Mouse (Mus musculus) embryonic facial prominence, embryonic 13.5 days (tissue): ENCODE results near the gene Ppp1r27. TPM values are rescaled to one million over a fixed set of nuclear protein-coding genes. Genes with fewer than 3 reads are reported as not detected.

ENCODE experiments used
- ATAC-seq: fragments of 200-750 bp; cut with Nextera tagmentation; 2 replicates; pipeline ENCODE4 v1.8.0; 2017; ENCODE audit warnings: low read depth; ENCODE audit not compliant: insufficient number of reproducible peaks, insufficient read depth, low FRiP score, low TSS enrichment
- H3K27ac ChIP-seq: fragments of 300-500 bp; sonication (generic); 2 replicates; pipeline ENCODE4 v1.5.1; 2015; ENCODE audit warnings: moderate library complexity, mild to moderate bottlenecking, inconsistent platforms
- H3K27me3 ChIP-seq: fragments of 300-500 bp; sonication (generic); 2 replicates; pipeline ENCODE4 v1.6.1; 2015; ENCODE audit warnings: mild to moderate bottlenecking, inconsistent platforms
- H3K36me3 ChIP-seq: fragments of 300-500 bp; sonication (generic); 2 replicates; pipeline ENCODE4 v1.6.1; 2015; ENCODE audit warnings: mild to moderate bottlenecking, inconsistent platforms
- H3K4me1 ChIP-seq: fragments of 300-500 bp; sonication (generic); 2 replicates; pipeline ENCODE4 v1.6.1; 2015; ENCODE audit warnings: inconsistent platforms
- H3K4me2 ChIP-seq: fragments of 300-500 bp; sonication (generic); 2 replicates; pipeline ENCODE4 v1.6.1; 2015; ENCODE audit warnings: moderate library complexity, mild to moderate bottlenecking, inconsistent platforms
- H3K4me3 ChIP-seq: fragments of 300-500 bp; sonication (generic); 2 replicates; pipeline ENCODE4 v1.5.1; 2015; ENCODE audit warnings: mild to moderate bottlenecking, inconsistent platforms
- H3K9ac ChIP-seq: fragments of 300-500 bp; sonication (generic); 2 replicates; pipeline ENCODE4 v1.6.1; 2015; ENCODE audit warnings: mild to moderate bottlenecking, inconsistent platforms
- H3K9me3 ChIP-seq: fragments of 300-500 bp; sonication (generic); 2 replicates; pipeline ENCODE4 v1.6.1; 2016; ENCODE audit warnings: inconsistent platforms
- WGBS: fragments of 180-500 bp; shearing (Covaris S2); methylation state at CpG from one replicate; pipeline ENCODE4 v1.1.7; 2015; ENCODE audit warnings: mixed read lengths; 5-methylcytosine and 5-hydroxymethylcytosine counted together
- polyA plus RNA-seq: library from polyadenylated mRNA; unstranded; fragments of >200 nt; fragmentation: Nextera tagmentation; extraction: Ambion mirVana; gene quantifications from 2 replicates; pipeline ENCODE4 v1.2.1, GENCODE M21; 2015

Ppp1r27 gene
- polyA plus RNA-seq, 1 experiment from 2014 or later: not detected

GRCm38 (mm10) chr11:120580871-120581331 lies 30.0 kb upstream of the Ppp1r27 start:
- WGBS: under 1% methylated on average over 44 of the region's 44 CpGs
- H3K9ac ChIP-seq: peak overlapping the region; percentile 95
- H3K4me2 ChIP-seq: peak overlapping the region; percentile 98
- H3K4me3 ChIP-seq: peak overlapping the region; percentile 87
- ATAC-seq: no peak
- H3K27ac ChIP-seq: peak overlapping the region; percentile 92
- peaks cover 62% of the 10 kb centered on the region for H3K36me3 ChIP-seq
- H3K9me3 ChIP-seq: peaks cover 4% of the 10 kb centered on the region; the same call in 1 of the 2 replicates
- H3K4me1 ChIP-seq: peaks cover 28% of the 10 kb centered on the region
- H3K27me3 ChIP-seq: no peaks in the 10 kb centered on the region

DNA sequence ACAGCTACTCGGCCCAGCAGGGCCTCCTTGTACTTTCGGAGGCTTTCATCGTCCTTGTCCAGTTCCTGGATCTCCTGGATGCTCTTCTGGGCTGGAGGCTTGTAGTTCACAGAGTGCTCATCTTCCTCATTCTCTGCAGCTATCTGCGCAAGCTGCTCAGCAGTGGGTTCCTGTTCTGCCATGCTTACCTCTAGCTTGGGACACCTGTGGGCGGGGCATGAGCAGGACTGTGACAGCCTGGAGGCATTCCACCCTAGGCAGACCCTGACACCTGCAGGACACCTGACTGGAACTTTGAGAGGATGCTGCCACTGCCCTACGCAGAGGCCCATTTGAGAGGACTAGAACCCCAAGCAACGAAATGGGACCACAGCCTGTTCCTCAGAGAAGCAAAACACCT lies 29.3 kb upstream of the Ppp1r27 start:
- no peak for ATAC-seq

GRCm38 (mm10) chr11:120579316-120580107 lies 28.6 kb upstream of the Ppp1r27 start:
- ATAC-seq: no peak

More for the DNA sequence above, 29.3 kb upstream of the Ppp1r27 start:
- peak overlapping the region; percentile 95 for H3K9ac ChIP-seq
- WGBS: 52% methylated on average over 7 of the region's 7 CpGs
- peak overlapping the region; percentile 87 for H3K4me3 ChIP-seq
- peak overlapping the region; percentile 98 for H3K4me2 ChIP-seq
- no peaks in the 10 kb centered on the region for H3K27me3 ChIP-seq
- peaks cover 4% of the 10 kb centered on the region; the same call in 1 of the 2 replicates for H3K9me3 ChIP-seq
- peak overlapping the region; percentile 92 for H3K27ac ChIP-seq
- peaks cover 55% of the 10 kb centered on the region for H3K36me3 ChIP-seq
- peaks cover 28% of the 10 kb centered on the region for H3K4me1 ChIP-seq

DNA sequence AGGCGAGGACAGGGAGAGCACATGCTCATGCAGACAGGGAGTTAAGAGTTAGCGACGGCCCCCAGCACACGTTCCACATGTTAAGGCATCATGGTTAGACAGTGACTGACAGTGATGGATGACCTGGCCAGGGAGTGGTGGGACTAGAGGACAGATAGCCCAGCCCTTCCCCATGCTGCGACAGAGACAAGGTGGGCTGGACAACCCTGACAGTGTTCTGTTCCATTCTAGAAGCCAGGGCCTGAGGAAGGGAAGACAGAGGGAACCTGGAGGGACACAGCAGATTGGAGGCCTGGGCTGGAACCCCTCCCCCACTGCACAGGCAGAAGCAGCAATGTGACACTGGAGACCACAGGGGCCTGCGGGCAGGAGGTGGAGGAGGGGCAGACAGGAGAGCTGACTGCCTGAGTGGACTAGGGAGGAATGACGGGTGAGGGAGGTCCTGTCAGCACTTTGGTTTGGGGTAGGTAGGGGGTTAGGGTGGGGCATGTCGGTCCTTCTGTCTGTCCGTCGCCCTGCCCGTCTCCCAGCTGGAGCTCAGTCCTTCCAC lies 27.8 kb upstream of the Ppp1r27 start:
- 74% methylated on average over 11 of the region's 11 CpGs for WGBS
- 0 out of 2 replicates have a peak overlapping the region, but pooled peaks have one; percentile 33 for H3K27ac ChIP-seq
- H3K4me3 ChIP-seq: no peak overlapping the region
- ATAC-seq: no peak
- peaks cover 36% of the 10 kb centered on the region for H3K4me1 ChIP-seq
- peaks cover under 1% of the 10 kb centered on the region; the same call in 1 of the 2 replicates for H3K9me3 ChIP-seq
- no peak overlapping the region for H3K4me2 ChIP-seq
- peak overlapping the region; percentile 95; the same call in 1 of the 2 replicates for H3K9ac ChIP-seq
- H3K36me3 ChIP-seq: peaks cover 42% of the 10 kb centered on the region
- no peaks in the 10 kb centered on the region for H3K27me3 ChIP-seq

More at GRCm38 (mm10) chr11:120579316-120580107, 28.6 kb upstream of the Ppp1r27 start:
- Histone ChIP-seq H3K36me3 (peaks cover 50% of the 10 kb centered on the region), H3K4me3 (peak overlapping the region; percentile 87), H3K4me2 (peak overlapping the region; percentile 98), H3K4me1 (peaks cover 31% of the 10 kb centered on the region), H3K9ac (peak overlapping the region; percentile 95), H3K27me3 (no peaks in the 10 kb centered on the region), H3K27ac (peak overlapping the region; percentile 92), H3K9me3 (peaks cover 4% of the 10 kb centered on the region; the same call in 1 of the 2 replicates)
- WGBS: 58% methylated on average over 15 of the region's 15 CpGs

- H3K36me3 ChIP-seq: peaks cover 39% of the 10 kb centered on the region
- H3K27ac ChIP-seq: 0 out of 2 replicates have a peak overlapping the region, but pooled peaks have one; percentile 33
- H3K27me3 ChIP-seq: no peaks in the 10 kb centered on the region
- peaks cover 36% of the 10 kb centered on the region for H3K4me1 ChIP-seq
- WGBS: 84% methylated on average over 10 of the region's 10 CpGs
- H3K4me2 ChIP-seq: no peak overlapping the region
- H3K4me3 ChIP-seq: no peak overlapping the region
- 0 out of 2 replicates have a peak overlapping the region, but pooled peaks have one; percentile 32 for H3K9ac ChIP-seq
- no peaks in the 10 kb centered on the region for H3K9me3 ChIP-seq
- ATAC-seq: no peak
Measured at GRCm38 (mm10) chr11:120578024-120578693, 27.2 kb upstream of the Ppp1r27 start.

DNA sequence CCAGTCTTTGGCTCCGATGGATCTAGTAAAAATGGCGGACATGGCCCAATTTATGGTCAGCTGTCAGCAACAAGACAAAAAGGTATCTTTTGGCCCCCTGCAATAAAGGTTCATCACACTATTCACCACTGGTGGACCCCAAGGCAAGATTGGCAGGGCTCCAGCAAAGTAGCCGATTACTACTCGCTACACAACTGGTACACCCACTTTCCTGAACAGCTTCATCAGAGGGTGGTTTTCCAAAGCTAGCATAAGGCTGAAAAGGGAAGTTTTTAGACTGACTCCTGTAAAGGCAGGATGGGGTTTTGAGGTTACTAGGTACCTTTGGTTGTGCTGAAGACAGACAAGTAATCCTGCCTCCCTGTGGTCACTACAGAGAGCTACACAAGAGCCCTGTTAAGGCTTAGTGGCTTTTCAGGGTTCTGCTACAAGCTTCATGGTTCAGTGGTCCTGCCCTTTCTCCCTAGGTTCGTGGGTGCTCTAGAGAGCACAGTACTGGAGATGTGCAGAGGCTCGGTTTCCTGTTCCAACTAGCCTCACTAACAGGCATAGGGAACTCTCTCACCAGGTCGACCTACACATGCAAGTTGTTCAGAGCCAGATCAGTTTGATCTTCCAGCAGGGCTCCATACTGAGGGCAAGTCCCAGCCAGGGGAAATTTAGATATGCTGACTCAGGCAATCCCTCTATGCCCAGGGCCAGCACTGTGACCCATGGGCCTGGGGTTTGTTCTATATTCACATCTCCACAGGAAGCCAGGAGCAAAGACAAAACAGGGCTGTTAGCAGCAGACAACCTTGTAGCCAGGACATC lies 26.5 kb upstream of the Ppp1r27 start:
- H3K27me3 ChIP-seq: no peaks in the 10 kb centered on the region
- no peaks in the 10 kb centered on the region for H3K9me3 ChIP-seq
- no peak for ATAC-seq
- WGBS: 82% methylated on average over 7 of the region's 7 CpGs
- H3K9ac ChIP-seq: 0 out of 2 replicates have a peak overlapping the region, but pooled peaks have one; percentile 32
- no peak overlapping the region for H3K4me2 ChIP-seq
- 0 out of 2 replicates have a peak overlapping the region, but pooled peaks have one; percentile 4 for H3K27ac ChIP-seq
- peaks cover 36% of the 10 kb centered on the region for H3K4me1 ChIP-seq
- peaks cover 39% of the 10 kb centered on the region for H3K36me3 ChIP-seq
- H3K4me3 ChIP-seq: no peak overlapping the region

DNA sequence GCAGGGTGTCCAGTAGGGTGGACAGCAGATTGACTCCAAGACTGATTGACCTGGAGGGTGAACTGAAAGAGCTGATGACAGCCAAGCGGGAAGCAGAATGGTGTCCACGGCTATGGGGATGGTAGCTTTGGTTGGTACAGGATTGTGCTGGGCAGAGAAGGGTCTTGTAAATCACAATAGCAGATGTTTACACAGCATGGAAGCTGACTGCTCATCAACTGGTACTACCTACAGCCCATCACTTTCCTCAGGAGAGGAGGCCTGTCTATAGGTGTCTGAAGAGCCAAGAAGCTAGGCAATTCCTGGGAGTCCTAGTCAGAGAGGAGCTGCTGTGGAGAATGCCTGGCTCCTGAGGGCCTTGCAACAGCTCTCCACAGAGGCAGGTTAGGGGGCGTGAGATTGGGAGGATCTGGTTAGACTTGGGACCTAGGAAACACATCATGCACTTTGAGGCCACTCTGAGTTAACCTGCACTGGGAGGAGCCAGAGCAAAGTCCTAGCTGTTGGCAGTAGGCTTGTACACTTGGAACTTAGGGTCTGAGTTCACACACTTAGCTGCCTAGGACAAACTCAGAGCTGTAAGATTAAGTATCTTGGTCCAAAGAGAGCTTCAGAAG lies 25.5 kb upstream of the Ppp1r27 start:
- no peak overlapping the region for H3K4me2 ChIP-seq
- WGBS: 84% methylated on average over 3 of the region's 3 CpGs
- H3K4me3 ChIP-seq: no peak overlapping the region

GRCm38 (mm10) chr11:120575940-120576339 lies 25.0 kb upstream of the Ppp1r27 start:
- H3K9ac ChIP-seq: no peak overlapping the region
- H3K9me3 ChIP-seq: no peaks in the 10 kb centered on the region
- H3K36me3 ChIP-seq: peaks cover 45% of the 10 kb centered on the region
- H3K27me3 ChIP-seq: no peaks in the 10 kb centered on the region
- H3K27ac ChIP-seq: 0 out of 2 replicates have a peak overlapping the region, but pooled peaks have one; percentile 33
- no peak overlapping the region for H3K4me3 ChIP-seq
- no peak for ATAC-seq
- peaks cover 40% of the 10 kb centered on the region for H3K4me1 ChIP-seq
- no peak overlapping the region for H3K4me2 ChIP-seq

More for the DNA sequence above, 25.5 kb upstream of the Ppp1r27 start:
- no peaks in the 10 kb centered on the region for H3K9me3 ChIP-seq
- peaks cover 35% of the 10 kb centered on the region for H3K4me1 ChIP-seq
- ATAC-seq: no peak
- no peak overlapping the region for H3K9ac ChIP-seq
- H3K27me3 ChIP-seq: no peaks in the 10 kb centered on the region
- peaks cover 40% of the 10 kb centered on the region for H3K36me3 ChIP-seq
- H3K27ac ChIP-seq: 0 out of 2 replicates have a peak overlapping the region, but pooled peaks have one; percentile 33

DNA sequence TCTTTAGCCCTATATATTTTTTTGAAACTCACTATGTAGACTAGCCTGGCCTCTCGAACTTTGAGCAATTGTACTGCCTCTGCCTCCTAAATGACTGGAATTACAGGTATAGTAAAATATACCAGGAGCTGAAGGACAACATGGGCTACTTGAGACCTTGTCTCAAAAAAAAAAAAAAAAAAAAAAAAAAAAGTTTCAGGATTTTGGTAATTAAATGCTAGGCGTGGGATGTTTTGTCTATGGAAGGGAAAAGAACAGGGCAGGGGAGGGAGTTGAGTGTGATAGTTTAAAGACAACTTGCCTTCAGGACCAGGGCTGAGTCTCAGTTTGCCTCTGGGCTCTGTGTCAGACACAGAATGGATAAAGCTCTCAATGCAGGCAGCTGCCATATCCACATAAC lies 24.1 kb upstream of the Ppp1r27 start:
- no peaks in the 10 kb centered on the region for H3K27me3 ChIP-seq
- H3K4me3 ChIP-seq: no peak overlapping the region
- ATAC-seq: no peak
- no peak overlapping the region for H3K9ac ChIP-seq
- H3K9me3 ChIP-seq: no peaks in the 10 kb centered on the region
- whole genome bisulfite sequencing: 57% methylated on average over 2 of the region's 2 CpGs
- H3K4me1 ChIP-seq: peaks cover 40% of the 10 kb centered on the region
- H3K27ac ChIP-seq: no peak overlapping the region
- H3K36me3 ChIP-seq: peaks cover 54% of the 10 kb centered on the region
- H3K4me2 ChIP-seq: no peak overlapping the region

DNA sequence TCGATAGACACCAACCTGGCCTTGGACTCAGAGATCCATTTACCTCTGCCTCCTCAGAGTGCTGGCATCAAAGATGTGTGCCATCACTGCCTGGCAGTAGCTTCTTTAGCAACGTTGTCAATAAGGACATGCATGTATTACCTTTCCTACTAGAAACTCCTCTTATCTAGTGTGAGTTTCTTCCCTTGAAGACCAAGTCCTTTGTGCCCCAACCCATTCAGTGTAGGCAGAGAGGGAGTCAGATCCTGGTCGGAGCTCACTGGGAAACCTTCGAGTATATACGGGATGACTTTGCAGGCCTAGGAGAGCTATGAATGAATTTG lies 23.3 kb upstream of the Ppp1r27 start:
- peak overlapping the region; percentile 98 for H3K9ac ChIP-seq
- no peaks in the 10 kb centered on the region for H3K27me3 ChIP-seq
- peak overlapping the region; percentile 91 for H3K4me2 ChIP-seq
- peaks cover 54% of the 10 kb centered on the region for H3K36me3 ChIP-seq
- peaks cover 32% of the 10 kb centered on the region for H3K4me1 ChIP-seq
- H3K4me3 ChIP-seq: peak overlapping the region; percentile 98
- no peaks in the 10 kb centered on the region for H3K9me3 ChIP-seq
- 44% methylated on average over 5 of the region's 5 CpGs for WGBS
- no peak for ATAC-seq
- H3K27ac ChIP-seq: peak overlapping the region; percentile 96; the same call in 1 of the 2 replicates
